Mouse (Mus musculus) retina, postnatal 7 days (tissue): Measurements from ENCODE around the gene Slc6a12.

Experiments
- DNase-seq: peaks from one replicate; pipeline ENCODE4 v3.0.0-alpha.2; 2012; ENCODE audit warnings: low read depth, low spot score

The Slc6a12 gene

DNA sequence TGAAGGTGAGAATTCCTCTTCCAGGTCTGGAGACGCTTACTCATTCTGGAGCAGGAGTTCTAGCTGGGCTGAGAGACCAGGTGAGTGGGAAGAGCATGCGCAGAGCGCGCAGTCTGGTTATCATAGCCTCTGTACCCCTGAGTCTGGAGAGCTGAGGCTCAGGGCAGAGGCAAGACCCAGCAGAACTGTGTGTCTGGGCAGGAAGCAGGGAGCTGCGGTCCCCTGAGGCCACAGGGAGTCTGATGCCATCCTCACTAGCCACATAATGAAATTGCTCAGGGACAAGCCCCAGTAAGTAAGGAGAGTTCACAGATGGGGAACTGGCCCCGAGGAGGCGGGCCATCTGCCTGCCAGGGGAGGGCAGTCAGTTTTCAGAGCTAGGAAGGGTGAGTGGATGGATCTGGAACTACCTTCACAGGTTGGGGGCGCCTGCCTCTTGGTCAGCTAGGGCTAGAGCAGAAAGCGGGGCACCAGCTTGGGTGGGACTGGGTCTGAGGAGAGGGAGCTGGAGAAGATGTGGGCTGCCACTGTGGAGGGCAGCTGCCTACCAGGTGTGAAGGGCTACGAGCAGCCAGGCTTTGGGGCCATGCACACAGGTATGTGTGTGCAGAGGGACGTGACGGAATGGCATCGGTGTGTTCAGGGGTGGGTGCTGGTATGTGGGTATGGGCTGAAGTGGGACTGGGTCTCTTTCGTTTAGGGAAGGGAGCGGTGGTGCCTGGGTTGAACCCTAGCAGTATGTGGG is at the start of gene Slc6a12:
Gene Slc6a12, plus strand, starts transcription at position 51 of the 745 bp plus-strand sequence.
- DNase-seq = no peak

DNA sequence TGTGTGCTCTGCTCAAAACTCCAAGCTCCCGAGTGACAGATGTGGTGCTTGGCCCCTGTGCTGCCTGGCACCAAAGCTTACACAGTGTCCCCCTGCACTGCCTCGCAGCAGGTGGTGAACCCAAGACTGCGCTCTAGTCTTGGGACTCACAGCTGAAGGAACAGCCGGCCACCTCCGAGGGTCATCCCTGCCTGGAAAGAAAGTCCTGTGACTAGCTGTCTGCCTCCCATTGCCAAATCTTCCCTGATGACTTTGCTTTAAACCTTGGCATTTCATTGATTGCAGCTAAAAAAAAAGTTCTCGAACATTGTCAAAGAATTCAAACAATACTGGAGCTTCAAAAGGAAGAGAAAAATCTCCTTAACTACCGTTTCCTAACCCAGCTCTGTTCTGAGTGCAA is 43.6 kb upstream of the Slc6a12 start:
- no peak for DNase-seq

DNA sequence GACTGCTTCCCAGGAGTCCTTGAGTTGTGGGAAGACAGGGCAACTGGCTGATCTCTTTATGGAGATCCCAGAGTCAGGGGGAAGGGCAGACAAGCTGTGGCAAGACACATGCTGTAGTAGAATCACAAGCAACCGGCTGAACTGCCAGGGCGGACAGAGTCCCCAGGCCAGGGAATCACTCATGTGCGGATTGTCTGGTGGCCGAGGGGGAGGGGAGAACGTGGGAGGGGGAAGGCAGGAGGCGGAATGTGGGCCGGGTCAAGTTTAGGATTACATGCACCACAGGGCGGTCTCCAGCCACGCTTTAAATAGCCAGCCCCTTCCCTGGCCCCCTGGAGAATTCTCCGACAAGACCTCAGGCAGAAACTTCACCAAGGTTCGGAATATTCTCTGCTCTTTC is 42.9 kb upstream of the Slc6a12 start, which contains the start of gene Slc6a13:
Gene Slc6a13, plus strand, starts transcription at position 274 of the 400 bp plus-strand sequence.
- DNase-seq = no peak

DNA sequence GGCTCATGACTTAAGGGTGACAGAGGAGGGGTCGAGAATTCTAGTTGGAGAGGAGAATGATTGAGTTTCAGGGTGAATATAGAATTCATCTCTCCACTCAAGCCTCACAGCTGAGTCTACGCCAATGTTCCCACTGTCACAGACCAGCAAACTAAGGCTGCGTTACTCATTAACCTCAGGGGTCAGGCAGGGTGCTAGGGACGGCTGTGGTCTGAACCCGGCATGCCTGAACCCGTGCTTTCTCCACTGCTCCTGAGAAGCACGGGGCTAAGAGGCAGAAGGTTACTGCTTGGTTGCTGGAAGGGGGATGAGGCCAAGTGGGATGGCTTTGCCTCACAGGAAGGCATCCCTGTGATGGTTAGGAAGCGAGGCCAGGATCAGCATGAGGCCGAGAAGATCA is 42.4 kb upstream of the Slc6a12 start:
- DNase-seq = no peak

DNA sequence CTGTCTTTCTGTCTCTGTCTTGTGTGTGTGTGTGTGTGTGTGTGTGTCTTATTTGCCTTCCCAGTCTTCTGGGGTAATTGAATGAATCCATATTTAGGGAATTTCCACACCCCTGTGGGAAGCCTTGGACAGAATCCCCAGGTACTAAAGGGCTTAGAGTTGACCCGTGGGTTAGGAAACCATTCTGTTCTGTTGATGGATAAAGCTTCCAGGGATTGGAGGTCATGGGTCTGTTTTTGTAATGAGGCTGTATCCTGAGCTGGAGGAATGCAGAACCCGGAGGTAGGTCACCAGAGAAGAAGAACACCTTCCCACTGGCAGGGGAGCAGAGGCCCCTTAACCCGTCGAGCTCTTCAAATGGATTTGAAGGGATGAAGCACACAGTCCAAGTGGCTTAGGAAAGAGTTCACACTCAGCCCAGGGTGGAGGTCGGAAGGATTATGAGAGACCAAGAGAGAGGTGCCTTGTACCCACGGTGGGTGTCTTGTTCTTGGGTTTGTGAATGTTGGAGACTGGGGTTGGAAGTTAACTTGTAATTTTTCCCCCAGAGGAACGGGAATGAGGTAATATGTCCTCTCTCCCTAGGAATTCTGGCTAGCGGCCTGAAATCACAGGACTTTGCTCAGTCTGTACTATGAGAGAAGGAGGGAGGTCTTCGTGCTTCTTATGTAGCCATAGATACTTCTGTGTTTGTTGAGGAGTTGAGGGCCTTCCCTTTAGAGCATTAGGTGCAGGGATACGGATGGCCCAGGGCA is 39.2 kb upstream of the Slc6a12 start:
- no peak for DNase-seq

DNA sequence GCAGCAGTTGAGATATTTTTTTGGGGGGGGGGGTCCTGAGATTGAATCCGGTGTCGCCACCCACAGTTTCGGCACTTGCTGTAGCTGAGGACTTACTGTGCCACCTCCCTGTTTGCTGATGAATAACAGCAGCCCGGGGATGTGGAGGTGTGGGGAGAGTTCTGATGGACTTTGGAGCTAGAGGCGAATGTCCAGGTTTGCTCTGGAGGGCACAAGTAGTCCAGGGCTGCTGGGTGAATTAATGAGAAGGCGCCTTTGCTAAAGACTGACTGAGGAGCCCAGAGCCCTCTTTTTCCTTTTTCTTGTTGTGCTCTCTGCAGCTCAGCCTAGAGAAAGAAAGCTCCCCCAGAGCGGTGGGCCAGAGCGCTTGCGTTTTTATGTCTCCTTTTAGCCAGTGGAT is 38.2 kb upstream of the Slc6a12 start:
- no peak for DNase-seq

DNA sequence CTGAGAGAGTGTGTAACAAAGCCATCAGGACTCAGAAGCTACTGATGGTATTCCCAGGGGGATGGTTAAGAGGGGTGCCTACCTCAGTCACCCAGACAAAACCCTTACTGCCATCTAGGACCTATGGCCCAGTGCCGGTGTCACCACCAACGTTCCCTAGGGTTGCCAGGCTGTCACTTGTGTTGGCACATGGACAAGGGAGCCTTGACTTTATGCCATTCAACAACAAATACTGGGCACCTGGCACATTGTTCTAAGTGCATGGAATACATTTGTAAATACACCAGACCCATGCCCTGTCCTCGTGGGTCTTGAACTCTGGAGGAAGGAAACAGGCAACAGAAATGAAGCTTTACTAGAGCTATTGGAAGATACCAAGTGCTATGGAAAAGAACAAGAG is 37.3 kb upstream of the Slc6a12 start:
- no peak for DNase-seq

DNA sequence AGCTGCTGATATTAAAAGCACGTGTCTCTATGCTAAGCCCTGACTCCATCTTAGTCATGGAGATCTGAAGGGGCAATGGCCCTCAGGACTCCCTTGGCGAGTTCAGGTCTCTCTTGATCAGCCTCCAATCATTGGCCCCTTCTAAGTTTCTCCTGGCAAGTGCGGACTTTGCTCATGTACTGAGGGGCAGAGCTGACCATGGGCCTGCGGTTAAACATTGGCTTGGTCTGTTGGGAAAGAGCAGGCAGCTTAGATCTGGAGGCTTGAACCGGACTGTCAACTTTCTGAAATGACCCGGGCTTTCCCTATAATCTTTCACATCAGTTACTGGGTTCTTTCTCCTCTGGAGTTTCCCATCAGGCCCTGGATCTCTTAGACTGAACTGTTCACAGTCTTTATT is 31.9 kb upstream of the Slc6a12 start:
- DNase-seq = no peak

DNA sequence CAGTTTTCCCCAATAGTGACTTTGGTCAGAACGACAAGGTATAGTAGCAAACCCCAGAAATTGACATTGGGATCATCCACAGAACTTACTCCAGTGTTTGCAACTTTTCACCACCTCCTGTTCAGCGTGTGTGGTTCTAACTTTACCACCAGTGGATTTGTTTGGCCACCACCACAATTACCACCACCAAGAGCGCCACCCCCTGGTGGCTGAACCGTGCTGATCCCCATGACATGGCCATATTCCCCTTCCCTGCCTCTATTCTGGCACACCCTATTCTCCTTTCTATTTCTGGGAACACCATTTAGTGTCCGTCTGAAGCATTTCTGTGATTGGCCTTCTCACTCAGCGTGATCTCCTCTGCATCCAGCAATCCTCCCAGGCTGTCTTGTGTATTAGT is 23.8 kb upstream of the Slc6a12 start:
- DNase-seq = no peak

DNA sequence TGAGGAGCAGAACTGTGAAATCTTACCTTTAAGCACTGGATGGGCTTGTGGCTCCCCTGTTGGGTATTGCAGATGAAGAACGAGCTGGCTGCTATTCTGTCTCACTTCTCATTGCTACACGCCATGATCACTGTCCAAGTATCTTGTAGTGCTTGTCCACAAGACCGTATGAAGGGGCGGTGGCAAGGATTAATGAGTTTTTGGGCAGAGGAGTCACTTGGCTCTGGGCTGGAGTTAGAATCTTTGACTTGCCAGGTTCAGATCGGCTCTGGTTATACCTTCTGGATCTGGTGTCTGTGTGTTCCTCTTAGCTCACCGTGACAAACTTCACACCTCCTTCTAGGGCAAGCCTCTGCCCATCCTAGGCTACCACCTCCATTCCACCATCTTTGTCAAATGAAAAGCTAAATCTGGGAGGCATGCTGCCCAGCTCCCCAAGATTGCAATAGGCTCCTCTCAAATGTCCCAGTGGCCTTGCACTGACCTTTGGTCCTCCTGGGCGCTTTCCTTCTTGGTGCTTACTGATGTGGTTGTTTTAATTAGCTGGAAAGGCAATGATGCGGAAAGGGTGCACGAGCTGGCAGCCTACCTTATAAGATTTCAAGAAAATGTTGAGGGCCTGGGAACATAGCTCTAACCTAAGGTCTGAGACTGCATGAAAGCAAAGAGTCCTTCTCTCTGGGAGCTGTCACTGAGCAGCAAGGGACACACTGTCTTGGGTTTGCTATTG is 20.3 kb upstream of the Slc6a12 start:
- DNase-seq = no peak

DNA sequence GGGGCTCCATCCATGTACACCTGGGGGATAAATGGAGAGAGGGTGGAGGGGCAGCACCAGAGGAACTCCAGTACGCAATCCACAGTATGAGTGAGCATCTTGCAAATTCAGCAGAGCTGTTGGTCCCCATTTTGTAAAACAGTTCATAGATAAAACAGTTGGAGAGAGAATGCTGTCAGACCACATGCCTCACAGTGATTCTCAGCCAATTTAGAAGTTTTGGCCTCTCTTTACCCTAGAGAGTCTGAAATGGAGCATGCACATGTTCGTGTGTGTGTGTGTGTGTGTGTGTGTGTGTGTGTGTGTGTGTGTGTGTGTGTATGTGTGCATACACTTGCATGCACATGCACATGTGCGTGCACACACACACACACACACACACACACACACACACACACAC is 17.6 kb upstream of the Slc6a12 start:
- no peak for DNase-seq

DNA sequence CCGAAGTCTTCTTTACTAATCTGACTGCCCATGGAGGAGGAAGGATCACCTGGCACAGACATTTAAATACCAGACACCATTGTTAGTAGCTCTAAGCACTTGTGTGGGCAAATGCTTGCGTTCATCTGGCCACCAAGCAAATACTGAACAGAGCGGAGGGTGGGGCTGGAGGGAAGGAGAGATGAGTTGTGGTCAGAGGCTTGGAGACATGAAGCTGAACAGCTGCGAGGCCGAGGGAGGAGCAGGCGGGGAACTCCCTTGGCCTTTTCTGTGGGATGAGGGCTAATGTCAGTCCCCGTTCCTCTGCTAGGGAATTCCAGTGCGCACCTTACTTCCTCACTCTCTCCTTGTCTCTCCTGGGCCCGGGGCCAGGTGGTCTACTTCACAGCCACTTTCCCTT is 17.1 kb upstream of the Slc6a12 start:
- no peak for DNase-seq

DNA sequence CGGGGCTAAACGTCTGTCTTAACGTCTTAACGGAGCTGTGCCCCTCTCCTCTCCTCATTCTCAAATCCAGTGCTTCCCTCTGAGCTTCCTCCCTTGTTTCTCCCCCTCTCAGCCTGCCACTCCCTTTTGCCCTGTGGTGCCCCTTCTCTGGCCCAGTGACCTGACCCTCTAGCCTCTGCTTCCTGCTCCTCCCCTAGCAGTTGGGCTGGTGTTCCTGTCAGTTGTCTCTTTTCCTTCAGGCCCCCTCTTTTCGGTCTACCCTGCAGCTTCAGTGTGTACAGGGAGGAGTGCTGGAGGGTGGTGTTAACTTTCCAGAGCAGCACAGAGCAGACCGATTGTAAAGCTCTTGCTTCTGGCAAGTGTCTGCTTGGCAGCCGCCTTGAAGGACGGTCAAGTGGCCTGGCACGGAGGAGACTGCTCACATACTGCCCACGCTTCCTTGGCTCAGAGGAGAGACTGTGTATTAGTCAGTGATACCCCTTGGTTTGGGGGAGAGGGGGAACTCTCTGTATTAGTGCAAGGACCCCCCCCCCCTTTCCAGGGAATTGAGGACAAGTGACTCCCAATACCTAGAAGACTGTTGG is 16.3 kb upstream of the Slc6a12 start:
- no peak for DNase-seq

DNA sequence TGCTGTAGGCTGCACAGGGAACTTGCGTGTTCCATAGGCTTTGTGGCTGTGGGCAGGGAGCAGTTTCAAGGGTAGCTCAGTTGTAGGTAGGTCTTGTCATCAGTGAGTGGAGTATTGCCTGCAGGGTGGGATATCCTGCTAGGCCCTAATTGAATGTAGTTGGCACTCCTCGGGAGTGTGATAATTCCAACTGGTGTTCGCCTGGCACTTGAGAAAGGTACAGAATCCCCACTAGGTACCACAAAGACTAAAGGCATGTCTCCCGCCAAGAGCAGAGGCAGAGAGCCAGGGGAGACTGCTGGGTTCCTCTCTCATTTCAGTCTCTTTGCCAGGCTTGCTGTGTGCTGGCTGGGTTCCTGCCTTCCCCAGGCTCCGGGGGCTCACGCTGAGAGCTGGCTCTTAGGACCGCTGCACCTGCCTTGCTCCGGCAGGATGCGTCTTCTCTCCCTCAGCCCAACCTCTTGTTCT is 14.4 kb upstream of the Slc6a12 start:
- no peak for DNase-seq

DNA sequence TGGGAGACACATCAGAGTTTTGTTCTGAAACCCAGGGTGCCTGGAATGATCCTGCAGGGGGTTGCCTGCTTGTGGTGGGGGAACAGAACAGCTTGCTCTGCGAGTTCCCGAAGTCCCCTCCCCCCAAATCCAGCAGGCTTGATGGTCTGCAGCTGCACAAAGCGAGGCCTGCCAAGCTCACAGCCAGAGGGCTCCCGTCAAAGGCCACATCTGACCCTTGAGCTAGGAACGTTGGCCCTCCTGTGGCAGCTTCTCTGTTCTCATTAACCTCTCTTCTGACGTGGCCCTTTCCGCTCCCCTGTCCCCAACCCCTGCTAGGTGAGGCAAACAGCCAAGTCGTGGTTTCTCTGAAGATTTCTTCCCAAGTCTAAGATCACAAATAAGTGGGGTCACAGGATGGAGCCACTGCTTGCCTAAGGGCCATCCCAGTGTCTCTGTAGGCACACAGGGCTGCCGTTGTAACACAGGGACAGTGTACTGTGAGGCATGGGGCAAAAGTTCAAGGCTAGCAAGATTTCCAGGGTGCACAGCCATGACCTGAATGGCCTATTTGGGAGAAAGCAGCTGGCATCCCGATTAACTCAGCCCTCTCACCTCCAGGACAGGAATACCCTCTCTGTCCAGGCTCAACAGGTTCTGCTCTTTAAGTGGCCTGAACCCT is 12.9 kb upstream of the Slc6a12 start:
- no peak for DNase-seq

DNA sequence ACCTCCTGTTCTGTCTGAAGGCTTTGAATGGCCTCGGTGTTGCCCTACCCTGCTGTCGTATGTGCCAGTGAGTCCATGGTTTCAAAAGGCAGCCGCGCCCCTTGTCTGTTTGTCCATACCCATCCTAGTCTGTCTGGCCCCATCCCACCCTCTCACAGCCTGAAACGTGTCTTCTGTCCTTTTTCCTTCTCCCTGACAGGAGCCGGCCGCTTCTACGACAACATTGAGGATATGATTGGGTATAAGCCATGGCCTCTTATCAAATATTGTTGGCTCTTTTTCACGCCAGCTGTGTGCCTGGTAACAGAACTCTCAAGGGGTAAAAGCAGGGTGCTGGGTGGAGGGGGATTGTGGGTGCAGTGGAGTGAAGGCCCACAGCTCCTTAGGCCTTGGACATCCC is 7.0 kb upstream of the Slc6a12 start:
- DNase-seq = no peak

DNA sequence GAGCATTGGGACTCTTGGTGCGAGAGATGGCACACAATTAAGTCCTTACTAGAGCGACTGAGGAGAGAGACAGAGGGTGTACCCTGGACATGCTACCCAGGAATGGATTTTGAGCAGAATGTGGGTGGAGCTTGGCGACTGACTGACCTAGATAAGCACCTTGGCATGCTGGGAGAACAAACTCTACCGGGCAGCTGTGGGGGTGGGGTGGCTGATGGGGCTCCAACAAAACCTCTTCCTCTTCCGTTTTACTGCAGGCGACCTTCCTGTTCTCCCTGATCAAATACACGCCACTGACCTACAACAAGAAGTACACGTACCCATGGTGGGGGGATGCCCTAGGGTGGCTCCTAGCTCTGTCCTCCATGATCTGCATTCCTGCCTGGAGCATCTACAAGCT is 6.3 kb upstream of the Slc6a12 start:
- DNase-seq = no peak

DNA sequence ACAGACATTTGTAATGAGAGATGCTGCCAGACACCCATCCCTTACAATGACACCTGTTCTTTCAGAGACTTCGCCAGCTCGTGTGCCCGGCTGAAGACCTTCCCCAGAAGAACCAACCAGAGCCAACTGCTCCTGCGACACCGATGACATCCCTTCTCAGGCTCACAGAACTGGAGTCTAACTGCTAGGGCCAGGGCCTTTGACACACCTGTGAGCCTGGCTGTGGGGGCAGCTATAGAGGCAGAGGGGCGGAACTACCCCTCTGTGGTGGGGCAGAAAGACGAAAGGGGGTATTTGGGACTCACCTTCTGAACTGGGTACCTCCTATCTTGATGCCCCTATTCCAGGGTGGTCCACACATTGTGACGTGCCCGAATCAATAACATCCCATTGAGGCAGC is 5.6 kb upstream of the Slc6a12 start:
- DNase-seq = no peak

DNA sequence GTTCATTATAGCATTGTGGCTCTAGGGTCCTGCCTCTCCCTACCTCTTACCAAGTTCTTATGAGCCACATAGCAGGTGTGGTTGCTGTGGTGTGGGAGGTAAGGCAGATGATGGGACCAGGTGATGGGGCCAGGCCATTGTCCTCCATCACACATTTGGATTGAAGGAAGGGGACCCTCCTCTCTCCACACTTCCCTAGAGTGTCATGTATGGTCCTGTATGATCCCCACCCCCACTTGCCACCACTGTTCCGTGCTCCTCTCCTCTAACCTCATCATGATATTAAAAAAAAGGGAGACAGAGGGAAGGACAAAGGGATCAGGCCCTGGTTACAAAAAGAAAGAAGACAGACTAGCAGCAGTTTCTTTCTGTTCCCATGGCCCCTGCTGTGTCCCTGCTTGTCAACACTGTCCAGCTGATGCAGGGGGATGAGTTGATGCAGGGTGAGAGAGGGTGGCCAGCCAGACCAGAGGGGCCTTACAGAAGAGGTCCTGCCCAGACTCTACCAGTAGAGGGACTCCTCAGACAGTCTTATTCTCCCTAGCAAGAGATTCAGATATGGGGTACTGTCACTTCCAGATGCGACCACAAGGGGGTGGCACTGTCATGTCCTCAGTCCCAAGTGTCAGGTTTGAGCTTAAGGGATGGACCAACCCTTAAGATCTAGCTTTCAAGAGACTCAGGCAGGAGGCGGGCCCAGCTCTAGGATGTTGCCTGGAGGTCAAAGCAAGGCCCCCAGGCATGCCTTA is 4.9 kb upstream of the Slc6a12 start:
- DNase-seq = peak; percentile 84

DNA sequence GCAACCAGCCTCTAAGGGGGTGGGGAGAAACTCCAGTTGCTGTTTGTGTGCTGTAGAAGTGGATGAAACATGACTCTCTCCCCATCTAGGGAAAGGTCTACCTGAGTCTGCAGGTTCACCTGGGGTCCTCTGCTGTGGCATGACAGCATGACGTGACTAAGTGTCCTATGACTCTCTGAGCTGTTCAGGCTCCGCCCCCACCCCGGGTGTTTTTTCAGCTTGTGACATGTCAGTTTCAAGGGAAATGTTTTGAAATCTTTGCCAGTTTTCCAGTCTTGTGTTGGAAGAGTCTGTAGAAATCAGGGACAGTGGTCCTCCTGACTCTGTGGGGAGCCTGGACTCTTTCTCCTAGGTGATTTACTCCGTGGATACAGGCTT is 4.4 kb upstream of the Slc6a12 start:
- DNase-seq = no peak

DNA sequence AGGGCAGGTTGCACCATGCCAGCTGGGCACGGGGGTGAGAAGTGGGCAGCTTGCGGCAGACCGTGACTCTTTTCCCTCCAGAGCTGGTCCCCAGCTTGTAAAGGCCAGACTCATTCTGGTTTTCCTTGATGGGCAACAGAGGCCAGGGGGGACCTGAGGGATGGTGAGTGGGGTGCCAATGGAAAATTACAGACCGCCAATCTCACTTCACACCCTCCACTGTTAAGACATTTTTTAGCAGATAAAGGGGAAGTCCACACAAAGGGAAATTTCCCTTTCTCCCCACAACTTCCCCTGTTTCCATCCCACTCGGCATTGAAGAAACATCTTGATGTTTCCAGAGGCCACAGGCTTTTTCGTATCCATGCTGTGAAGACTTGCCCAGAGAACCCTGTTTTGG is 1.2 kb upstream of the Slc6a12 start:
- no peak for DNase-seq
